18 mouse cellular contexts compared by ENCODE assay signal in the genomic region with DNA sequence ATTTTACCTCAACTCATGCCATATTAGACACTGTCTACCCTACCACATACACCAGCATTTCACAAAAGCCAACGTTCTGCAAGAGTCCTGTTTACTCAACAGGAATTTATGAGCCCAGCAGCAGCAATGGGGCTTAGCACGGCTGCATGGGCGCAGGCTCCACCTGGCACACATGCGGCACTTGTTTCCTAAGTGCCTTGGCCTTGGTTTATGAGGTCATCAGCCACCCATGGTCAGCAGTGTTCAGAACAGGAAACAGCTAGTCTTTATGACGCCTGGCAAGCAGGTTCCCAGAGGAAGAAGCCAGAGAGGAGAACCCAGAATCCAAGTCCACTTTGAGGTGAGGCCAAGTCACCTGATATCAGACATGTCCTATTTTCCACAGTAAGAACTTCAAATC.
A peak's percentile ranks its signal among the peaks of the same experiment; 100 is the strongest.
DNase-seq lines count a peak whose midpoint lies in the region; ATAC-seq and TF ChIP-seq lines count a peak whose summit lies in the region.
"Had no signal": no experiment of that assay in that cellular context is flagged by ENCODE, and none has a peak within 500 bp of the region (broad histone marks: within the 10 kb centered on the region; RNA-seq: fewer than 3 reads in every experiment).

No protein-coding gene starts in this region.

- no peaks in the 10 kb centered on the region for H3K36me3 ChIP-seq in lung, postnatal 0 days (ENCODE audit: insufficient read depth, low read length)
- no peaks in the 10 kb centered on the region for H3K36me3 ChIP-seq in limb, embryonic 13.5 days
- H3K36me3 ChIP-seq: embryonic facial prominence, embryonic 10.5 days had no signal

- no peak overlapping the region for H3K4me3 ChIP-seq in lung, postnatal 0 days (ENCODE audit: low read depth, low read length)
- no peak overlapping the region for H3K4me3 ChIP-seq in limb, embryonic 13.5 days
- H3K4me3 ChIP-seq: embryonic facial prominence, embryonic 10.5 days; erythroblast, embryonic 14.5 days had no signal

- DNase-seq in adrenal gland, postnatal 14 days, result peak; percentile 54
- no peak for DNase-seq in adrenal gland, adult 18-20 months (ENCODE audit: low spot score in 2 of 2)
- DNase-seq in lung, postnatal 0 days (ENCODE audit: low spot score), result no peak
- no peak for DNase-seq in lung, postnatal 14 days
- DNase-seq in kidney, adult 9 months, result peak; percentile 40
- no peak for DNase-seq in left cerebral cortex, adult 11 months (ENCODE audit: low spot score)
- no peak for DNase-seq in thymus, postnatal 0 days (ENCODE audit: low spot score)
- DNase-seq: cerebellum, postnatal 10 days; forebrain, postnatal 0 days; gastrocnemius, postnatal 14 days; right cerebral cortex, postnatal 25 days; thymus, adult 18-20 months had no signal

- H3K4me2 ChIP-seq in lung, postnatal 0 days (replicated peaks; ENCODE audit: low read depth, low read length), result no peak overlapping the region
- H3K4me2 ChIP-seq in limb, embryonic 13.5 days (replicated peaks), result no peak overlapping the region; the same call in 1 of the 2 replicates
- H3K4me2 ChIP-seq: heart, embryonic 11.5 days had no signal

- 46% methylated on average over 5 of the region's 5 CpGs for WGBS in lung, postnatal 0 days
- 12% methylated on average over 5 of the region's 5 CpGs for WGBS in limb, embryonic 13.5 days

- peaks cover 6% of the 10 kb centered on the region; the same call in 1 of the 2 replicates for H3K4me1 ChIP-seq in lung, postnatal 0 days (ENCODE audit: insufficient read depth, low read depth, low read length)
- peaks cover 38% of the 10 kb centered on the region for H3K4me1 ChIP-seq in limb, embryonic 13.5 days

- TF ChIP-seq EP300 in lung, postnatal 0 days (IDR thresholded peaks at IDR 0.05), result no peak

- H3K9ac ChIP-seq in lung, postnatal 0 days (replicated peaks; ENCODE audit: low read depth), result no peak overlapping the region
- H3K9ac ChIP-seq in limb, embryonic 13.5 days, result no peak overlapping the region
- H3K9ac ChIP-seq: forebrain, postnatal 0 days; liver, embryonic 14.5 days had no signal

- TF ChIP-seq CTCF in lung, postnatal 0 days (IDR thresholded peaks at IDR 0.05), result no peak

- no peak overlapping the region for H3K27ac ChIP-seq in lung, postnatal 0 days (ENCODE audit: low read length)
- no peak overlapping the region for H3K27ac ChIP-seq in limb, embryonic 13.5 days
- H3K27ac ChIP-seq: embryonic facial prominence, embryonic 10.5 days; liver, embryonic 14.5 days had no signal

- H3K27me3 ChIP-seq in lung, postnatal 0 days (replicated peaks; ENCODE audit: insufficient read depth, low read length), result no peaks in the 10 kb centered on the region
- H3K27me3 ChIP-seq in limb, embryonic 13.5 days, result no peaks in the 10 kb centered on the region
- H3K27me3 ChIP-seq: Patski had no signal

- H3K9me3 ChIP-seq in lung, postnatal 0 days (ENCODE audit: low read length), result no peaks in the 10 kb centered on the region
- H3K9me3 ChIP-seq in limb, embryonic 13.5 days, result no peaks in the 10 kb centered on the region
- H3K9me3 ChIP-seq: embryonic facial prominence, embryonic 10.5 days had no signal

- peak; percentile 55 for ATAC-seq in lung, postnatal 0 days
- 0 out of 2 replicates have a peak, but pooled peaks have one; percentile 32 for ATAC-seq in limb, embryonic 13.5 days (ENCODE audit: low FRiP score, low read depth)
- ATAC-seq: forebrain, postnatal 0 days; Patski had no signal

Comparison
In these comparisons a context has a peak if more than half of its experiments do, and no peak if none do; other contexts are left out.
1. DNase-seq: peak in adrenal gland, postnatal 14 days (single experiment) and kidney, adult 9 months (single experiment); none in adrenal gland, adult 18-20 months (0 of 2), lung, postnatal 0 days (single experiment), lung, postnatal 14 days (single experiment), left cerebral cortex, adult 11 months (single experiment) and thymus, postnatal 0 days (single experiment).